Mouse (Mus musculus): ENCODE data around the gene Polr2a. TPM values are rescaled to one million over a fixed set of nuclear protein-coding genes. Genes with fewer than 3 reads are reported as not detected.

Polr2a gene
- polyA plus RNA-seq, 1 experiment from 2014 or later = 20.6 TPM

- no peak overlapping the region for H3K27ac ChIP-seq (ENCODE audit: low read length)
- H3K9ac ChIP-seq (ENCODE audit: low read length) = no peak overlapping the region
- no peak overlapping the region for H3K4me2 ChIP-seq (ENCODE audit: low read depth, low read length)
- no peaks in the 10 kb centered on the region for H3K9me3 ChIP-seq (replicated peaks; ENCODE audit: control insufficient read depth, low read length)
- no peak for ATAC-seq (ENCODE audit: insufficient read depth, low FRiP score)
- no peak overlapping the region for H3K4me3 ChIP-seq (replicated peaks; ENCODE audit: low read length)
- no peaks in the 10 kb centered on the region for H3K4me1 ChIP-seq (ENCODE audit: control insufficient read depth, insufficient read depth, low read length)
- WGBS = 61% methylated on average over 10 of the region's 10 CpGs
- no peaks in the 10 kb centered on the region for H3K27me3 ChIP-seq (ENCODE audit: control insufficient read depth, insufficient read depth, low read length)
- no peaks in the 10 kb centered on the region for H3K36me3 ChIP-seq (ENCODE audit: control insufficient read depth, insufficient read depth, low read length)
Measured at GRCm38 (mm10) chr11:69775716-69776115, 17.3 kb upstream of the Polr2a start.

- no peak overlapping the region for H3K4me2 ChIP-seq (ENCODE audit: low read depth, low read length)
- ATAC-seq (ENCODE audit: insufficient read depth, low FRiP score) = no peak
- no peaks in the 10 kb centered on the region for H3K36me3 ChIP-seq (ENCODE audit: control insufficient read depth, insufficient read depth, low read length)
- no peaks in the 10 kb centered on the region for H3K4me1 ChIP-seq (ENCODE audit: control insufficient read depth, insufficient read depth, low read length)
- H3K27me3 ChIP-seq (ENCODE audit: control insufficient read depth, insufficient read depth, low read length) = no peaks in the 10 kb centered on the region
- H3K4me3 ChIP-seq (replicated peaks; ENCODE audit: low read length) = no peak overlapping the region
- H3K9ac ChIP-seq (ENCODE audit: low read length) = no peak overlapping the region
- no peak overlapping the region for H3K27ac ChIP-seq (ENCODE audit: low read length)
- WGBS = 72% methylated on average over 5 of the region's 5 CpGs
- H3K9me3 ChIP-seq (replicated peaks; ENCODE audit: control insufficient read depth, low read length) = no peaks in the 10 kb centered on the region
Measured at GRCm38 (mm10) chr11:69774961-69775360, 16.5 kb upstream of the Polr2a start.

DNA sequence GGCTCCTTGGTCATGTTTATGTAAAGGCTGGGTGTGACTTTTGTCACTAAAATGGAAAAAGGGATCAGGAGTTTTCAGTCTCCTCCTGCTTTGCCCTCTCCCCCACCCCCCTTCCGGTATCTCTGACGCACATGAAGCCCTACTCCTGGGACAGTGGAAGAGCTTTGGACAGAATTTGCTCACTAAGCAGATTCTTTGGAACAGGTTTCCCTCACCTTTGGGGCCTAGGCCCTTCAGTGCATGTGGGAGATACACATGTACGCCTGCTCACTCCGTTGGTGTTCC is 9.1 kb upstream of the Polr2a start:
- Histone ChIP-seq H3K27me3 (ENCODE audit: control insufficient read depth, insufficient read depth, low read length) (no peaks in the 10 kb centered on the region), H3K9ac (ENCODE audit: low read length) (peak overlapping the region; percentile 97; the same call in 1 of the 2 replicates), H3K4me3 (replicated peaks; ENCODE audit: low read length) (0 out of 2 replicates have a peak overlapping the region, but pooled peaks have one; percentile 76), H3K4me1 (ENCODE audit: control insufficient read depth, insufficient read depth, low read length) (peaks cover 23% of the 10 kb centered on the region), H3K27ac (ENCODE audit: low read length) (peak overlapping the region; percentile 89), H3K9me3 (replicated peaks; ENCODE audit: control insufficient read depth, low read length) (no peaks in the 10 kb centered on the region), H3K4me2 (ENCODE audit: low read depth, low read length) (peak overlapping the region; percentile 78), H3K36me3 (ENCODE audit: control insufficient read depth, insufficient read depth, low read length) (no peaks in the 10 kb centered on the region)
- no peak for ATAC-seq (ENCODE audit: insufficient read depth, low FRiP score)
- WGBS = 40% methylated on average over 4 of the region's 4 CpGs

DNA sequence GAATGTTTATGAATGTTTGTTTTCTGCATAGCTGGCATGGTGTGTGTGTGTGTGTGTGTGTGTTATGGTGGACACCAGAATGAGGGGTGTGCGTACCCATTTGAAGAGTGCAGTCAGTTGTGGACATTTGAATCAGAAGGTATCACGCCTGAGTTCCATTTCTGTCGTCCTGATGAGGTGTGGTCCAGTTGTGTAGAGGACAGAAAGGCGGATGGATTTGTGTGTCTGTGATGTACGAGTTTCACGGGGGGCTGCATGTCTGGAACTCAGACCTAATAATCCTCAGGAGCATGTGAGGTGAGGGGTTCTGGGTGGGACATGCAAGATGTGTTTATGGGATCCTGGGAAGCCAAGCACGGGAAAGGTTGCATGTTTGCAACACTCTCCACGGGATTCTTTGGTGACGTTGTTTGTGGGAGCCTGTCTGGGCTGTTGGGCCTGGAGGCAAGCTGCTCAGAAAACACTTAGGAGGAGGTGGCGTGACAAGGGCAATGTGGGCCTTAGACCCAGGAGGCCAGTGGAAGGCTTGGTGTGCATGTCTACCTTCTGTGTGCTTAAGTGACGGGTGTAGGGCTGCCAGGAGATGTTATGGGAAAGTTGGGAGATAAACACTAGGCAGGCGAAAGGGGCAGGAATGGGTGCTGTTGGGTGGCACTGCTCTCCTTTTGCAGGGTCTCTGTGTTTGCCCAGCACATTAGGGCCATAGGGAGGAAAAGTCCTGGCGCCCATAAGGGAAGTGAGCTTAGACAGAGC is 8.6 kb upstream of the Polr2a start:
- no peak for ATAC-seq (ENCODE audit: insufficient read depth, low FRiP score)
- Histone ChIP-seq H3K9me3 (replicated peaks; ENCODE audit: control insufficient read depth, low read length) (no peaks in the 10 kb centered on the region), H3K9ac (ENCODE audit: low read length) (peak overlapping the region; percentile 97), H3K27ac (ENCODE audit: low read length) (peak overlapping the region; percentile 89), H3K4me3 (replicated peaks; ENCODE audit: low read length) (peak overlapping the region; percentile 76), H3K4me1 (ENCODE audit: control insufficient read depth, insufficient read depth, low read length) (peaks cover 23% of the 10 kb centered on the region), H3K27me3 (ENCODE audit: control insufficient read depth, insufficient read depth, low read length) (no peaks in the 10 kb centered on the region), H3K36me3 (ENCODE audit: control insufficient read depth, insufficient read depth, low read length) (no peaks in the 10 kb centered on the region), H3K4me2 (ENCODE audit: low read depth, low read length) (peak overlapping the region; percentile 78)
- 52% methylated on average over 13 of the region's 13 CpGs for WGBS

DNA sequence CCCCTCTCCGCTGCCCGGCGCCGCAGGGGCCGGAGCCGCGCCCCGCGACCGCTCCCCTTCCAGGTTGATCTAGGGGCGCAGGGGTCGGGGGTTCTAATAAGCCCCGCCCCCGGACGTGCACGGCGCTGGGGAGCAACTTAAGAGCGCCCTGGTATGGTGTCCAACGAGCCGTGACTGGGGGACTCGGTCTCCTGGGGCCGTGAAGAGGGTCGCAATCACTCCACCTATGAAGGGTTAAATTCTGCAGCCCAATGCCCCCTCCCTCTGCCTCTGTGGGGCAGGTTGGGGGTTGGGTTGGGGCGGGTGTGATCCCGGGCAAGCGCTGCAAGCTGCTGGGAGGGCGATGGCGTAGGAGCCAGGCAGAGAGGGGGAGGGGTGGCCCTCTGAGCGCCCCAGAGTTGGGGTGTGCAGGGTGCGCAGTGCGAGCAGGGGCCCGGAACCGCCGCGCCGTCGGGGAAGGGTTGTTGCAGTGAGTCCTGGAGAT is 7.7 kb upstream of the Polr2a start:
- peak overlapping the region; percentile 78 for H3K4me2 ChIP-seq (ENCODE audit: low read depth, low read length)
- no peaks in the 10 kb centered on the region for H3K27me3 ChIP-seq (ENCODE audit: control insufficient read depth, insufficient read depth, low read length)
- H3K9ac ChIP-seq (ENCODE audit: low read length) = peak overlapping the region; percentile 97
- peaks cover 23% of the 10 kb centered on the region for H3K4me1 ChIP-seq (ENCODE audit: control insufficient read depth, insufficient read depth, low read length)
- peak overlapping the region; percentile 89 for H3K27ac ChIP-seq (ENCODE audit: low read length)
- no peaks in the 10 kb centered on the region for H3K36me3 ChIP-seq (ENCODE audit: control insufficient read depth, insufficient read depth, low read length)
- peak; percentile 84 for ATAC-seq (ENCODE audit: insufficient read depth, low FRiP score)
- under 1% methylated on average over 36 of the region's 37 CpGs for WGBS
- H3K4me3 ChIP-seq (replicated peaks; ENCODE audit: low read length) = peak overlapping the region; percentile 76
- no peaks in the 10 kb centered on the region for H3K9me3 ChIP-seq (replicated peaks; ENCODE audit: control insufficient read depth, low read length)

- Histone ChIP-seq H3K4me3 (replicated peaks; ENCODE audit: low read length) (peak within 1 kb of the TSS; percentile 76), H3K36me3 (ENCODE audit: control insufficient read depth, insufficient read depth, low read length) (no peaks in the 10 kb centered on the region), H3K4me1 (ENCODE audit: control insufficient read depth, insufficient read depth, low read length) (peaks cover 25% of the 10 kb centered on the region), H3K9me3 (replicated peaks; ENCODE audit: control insufficient read depth, low read length) (no peaks in the 10 kb centered on the region), H3K27me3 (ENCODE audit: control insufficient read depth, insufficient read depth, low read length) (no peaks in the 10 kb centered on the region), H3K9ac (ENCODE audit: low read length) (peak within 1 kb of the TSS; percentile 97), H3K27ac (ENCODE audit: low read length) (peak within 1 kb of the TSS; percentile 89), H3K4me2 (ENCODE audit: low read depth, low read length) (peak within 1 kb of the TSS; percentile 78)
- WGBS = 12% methylated on average over 50 of the region's 55 CpGs
- ATAC-seq (ENCODE audit: insufficient read depth, low FRiP score) = peak; percentile 65
Measured at GRCm38 (mm10) chr11:69765221-69766125, 7.0 kb upstream of the Polr2a start, which contains the start of gene Zbtb4. Gene Zbtb4 (plus strand): TSS chr11:69765912.

DNA sequence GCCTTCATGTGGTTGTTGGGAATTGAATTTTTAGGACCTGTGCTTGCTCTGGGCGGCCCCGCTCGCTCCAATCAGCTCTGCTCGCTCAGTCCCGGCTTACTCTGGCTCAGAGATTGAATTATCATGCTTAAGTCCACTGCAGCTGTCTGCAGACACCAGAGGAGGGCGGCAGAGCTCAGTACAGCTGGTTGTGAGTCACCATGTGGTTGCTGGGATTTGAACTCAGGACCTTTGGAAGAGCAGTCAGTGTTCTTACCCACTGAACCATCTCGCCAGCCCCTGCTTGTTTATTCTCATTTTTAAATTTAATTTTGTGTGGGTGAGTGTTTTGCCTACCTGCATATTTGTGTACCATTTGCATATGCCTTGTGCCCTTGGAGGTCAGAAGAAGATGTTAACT is 5.1 kb upstream of the Polr2a start:
- Histone ChIP-seq H3K4me2 (ENCODE audit: low read depth, low read length) (no peak overlapping the region), H3K4me3 (replicated peaks; ENCODE audit: low read length) (no peak overlapping the region), H3K9me3 (replicated peaks; ENCODE audit: control insufficient read depth, low read length) (no peaks in the 10 kb centered on the region), H3K27me3 (ENCODE audit: control insufficient read depth, insufficient read depth, low read length) (no peaks in the 10 kb centered on the region), H3K36me3 (ENCODE audit: control insufficient read depth, insufficient read depth, low read length) (no peaks in the 10 kb centered on the region), H3K4me1 (ENCODE audit: control insufficient read depth, insufficient read depth, low read length) (peaks cover 35% of the 10 kb centered on the region), H3K27ac (ENCODE audit: low read length) (no peak overlapping the region), H3K9ac (ENCODE audit: low read length) (no peak overlapping the region)
- WGBS = 71% methylated on average over 7 of the region's 7 CpGs
- ATAC-seq (ENCODE audit: insufficient read depth, low FRiP score) = no peak

- no peak within 1 kb of the TSS for H3K4me2 ChIP-seq (ENCODE audit: low read depth, low read length)
- no peaks in the 10 kb centered on the region for H3K36me3 ChIP-seq (ENCODE audit: control insufficient read depth, insufficient read depth, low read length)
- peaks cover 28% of the 10 kb centered on the region for H3K4me1 ChIP-seq (ENCODE audit: control insufficient read depth, insufficient read depth, low read length)
- H3K4me3 ChIP-seq (replicated peaks; ENCODE audit: low read length) = no peak within 1 kb of the TSS
- no peaks in the 10 kb centered on the region for H3K9me3 ChIP-seq (replicated peaks; ENCODE audit: control insufficient read depth, low read length)
- 67% methylated on average over 1 of the region's 1 CpGs for WGBS
- no peak for ATAC-seq (ENCODE audit: insufficient read depth, low FRiP score)
- peak within 1 kb of the TSS; percentile 21; the same call in 1 of the 2 replicates for H3K9ac ChIP-seq (ENCODE audit: low read length)
- H3K27me3 ChIP-seq (ENCODE audit: control insufficient read depth, insufficient read depth, low read length) = no peaks in the 10 kb centered on the region
- no peak within 1 kb of the TSS; the same call in 1 of the 2 replicates for H3K27ac ChIP-seq (ENCODE audit: low read length)
Measured at GRCm38 (mm10) chr11:69761868-69762267, 3.4 kb upstream of the Polr2a start, which contains the start of gene Slc35g3. Gene Slc35g3 (minus strand): TSS chr11:69761968.

- H3K4me1 ChIP-seq (ENCODE audit: control insufficient read depth, insufficient read depth, low read length) = peaks cover 30% of the 10 kb centered on the region
- no peaks in the 10 kb centered on the region for H3K9me3 ChIP-seq (replicated peaks; ENCODE audit: control insufficient read depth, low read length)
- H3K4me3 ChIP-seq (replicated peaks; ENCODE audit: low read length) = no peak overlapping the region
- H3K4me2 ChIP-seq (ENCODE audit: low read depth, low read length) = no peak overlapping the region
- 91% methylated on average over 7 of the region's 7 CpGs for WGBS
- no peaks in the 10 kb centered on the region for H3K36me3 ChIP-seq (ENCODE audit: control insufficient read depth, insufficient read depth, low read length)
- no peak overlapping the region; the same call in 1 of the 2 replicates for H3K27ac ChIP-seq (ENCODE audit: low read length)
- ATAC-seq (ENCODE audit: insufficient read depth, low FRiP score) = no peak
- no peaks in the 10 kb centered on the region for H3K27me3 ChIP-seq (ENCODE audit: control insufficient read depth, insufficient read depth, low read length)
- H3K9ac ChIP-seq (ENCODE audit: low read length) = peak overlapping the region; percentile 21; the same call in 1 of the 2 replicates
Measured at GRCm38 (mm10) chr11:69760901-69761200, 2.4 kb upstream of the Polr2a start.
